Mouse (Mus musculus): Measurements from ENCODE around the gene Mak. TPM values are rescaled to one million over a fixed set of nuclear protein-coding genes. Genes with fewer than 3 reads are reported as not detected.

Gene Mak
- polyA plus RNA-seq, 2 experiments, result 0.09 to 0.27 TPM

DNA sequence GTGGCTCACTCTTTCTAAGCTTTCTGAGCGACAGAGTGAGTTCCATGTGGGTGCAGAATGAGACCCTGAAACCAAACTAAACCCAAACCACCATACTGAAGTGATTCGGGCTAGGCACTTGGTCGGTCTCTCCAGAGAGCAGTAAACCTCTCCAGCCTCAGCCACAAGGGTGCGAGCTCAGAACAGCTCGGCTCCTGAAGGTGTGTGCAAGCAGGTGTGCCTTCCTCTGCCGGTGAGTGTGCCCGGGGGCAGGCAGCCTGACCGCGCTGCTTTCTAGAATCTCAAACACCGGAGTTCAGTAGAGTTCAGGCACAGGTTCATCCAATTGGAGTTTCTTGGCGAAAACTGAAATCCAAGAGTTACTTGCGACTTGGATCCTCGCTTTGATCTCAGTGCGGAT is 34.4 kb upstream of the Mak start, which contains the start of gene Sycp2l:
Gene Sycp2l (plus strand): TSS at position 368 of the 400 bp plus-strand sequence.
- H3K4me3 ChIP-seq (ENCODE audit: insufficient read depth in 1 of 2, low read depth in 2 of 2, low read length in 2 of 2), result no peak within 1 kb of the TSS; a peak in 1 of 4 replicates
- ATAC-seq (ENCODE audit: insufficient read depth), result no peak

GRCm38 (mm10) chr13:41110935-41111334 is 31.4 kb upstream of the Mak start, which contains the start of gene Gcm2:
TSS of gene Gcm2 (minus strand) at chr13:41111035.
- ATAC-seq (ENCODE audit: insufficient read depth) (no peak), DNase-seq (ENCODE audit: low read depth in 3 of 3, low spot score in 3 of 3) (no peak)
- 46% methylated on average over 3 of the region's 3 CpGs for WGBS (ENCODE audit: insufficient replicate concordance)
- no peak for TF ChIP-seq EP300 (IDR thresholded peaks at IDR 0.05; ENCODE audit: low read depth)
- no peak for TF ChIP-seq CTCF (IDR thresholded peaks at IDR 0.05; ENCODE audit: low read depth)
- no peak within 1 kb of the TSS for H3K27ac ChIP-seq
- no peak within 1 kb of the TSS for H3K4me2 ChIP-seq (ENCODE audit: low read depth)
- H3K9me3 ChIP-seq (ENCODE audit: control insufficient read depth, low read length), result no peaks in the 10 kb centered on the region
- no peak within 1 kb of the TSS for H3K9ac ChIP-seq (replicated peaks)
- H3K4me3 ChIP-seq (ENCODE audit: insufficient read depth in 1 of 2, low read depth in 2 of 2, low read length in 2 of 2), result no peak within 1 kb of the TSS
- no peaks in the 10 kb centered on the region for H3K36me3 ChIP-seq (replicated peaks; ENCODE audit: control insufficient read depth, insufficient read depth, low read depth)
- H3K27me3 ChIP-seq (ENCODE audit: control insufficient read depth, insufficient read depth, low read length), result peaks cover 4% of the 10 kb centered on the region; the same call in 1 of the 2 replicates
- H3K4me1 ChIP-seq (replicated peaks; ENCODE audit: control insufficient read depth in 2 of 2, insufficient read depth in 2 of 2, low read length in 1 of 2), result no peaks in the 10 kb centered on the region

More for the DNA sequence above, 34.4 kb upstream of the Mak start, which contains the start of gene Sycp2l:
- no peak within 1 kb of the TSS for H3K9ac ChIP-seq (replicated peaks)
- no peak for DNase-seq (ENCODE audit: low read depth in 3 of 3, low spot score in 3 of 3)
- H3K27me3 ChIP-seq (ENCODE audit: control insufficient read depth, insufficient read depth, low read length), result peaks cover 4% of the 10 kb centered on the region; the same call in 1 of the 2 replicates
- H3K9me3 ChIP-seq (ENCODE audit: control insufficient read depth, low read length), result no peaks in the 10 kb centered on the region
- no peaks in the 10 kb centered on the region for H3K4me1 ChIP-seq (replicated peaks; ENCODE audit: control insufficient read depth in 2 of 2, insufficient read depth in 2 of 2, low read length in 1 of 2)
- no peak within 1 kb of the TSS for H3K4me2 ChIP-seq (ENCODE audit: low read depth)
- WGBS (ENCODE audit: insufficient replicate concordance), result 37% methylated on average over 14 of the region's 14 CpGs
- no peaks in the 10 kb centered on the region for H3K36me3 ChIP-seq (replicated peaks; ENCODE audit: control insufficient read depth, insufficient read depth, low read depth)
- H3K27ac ChIP-seq, result no peak within 1 kb of the TSS
- no peak for TF ChIP-seq CTCF (IDR thresholded peaks at IDR 0.05; ENCODE audit: low read depth)

DNA sequence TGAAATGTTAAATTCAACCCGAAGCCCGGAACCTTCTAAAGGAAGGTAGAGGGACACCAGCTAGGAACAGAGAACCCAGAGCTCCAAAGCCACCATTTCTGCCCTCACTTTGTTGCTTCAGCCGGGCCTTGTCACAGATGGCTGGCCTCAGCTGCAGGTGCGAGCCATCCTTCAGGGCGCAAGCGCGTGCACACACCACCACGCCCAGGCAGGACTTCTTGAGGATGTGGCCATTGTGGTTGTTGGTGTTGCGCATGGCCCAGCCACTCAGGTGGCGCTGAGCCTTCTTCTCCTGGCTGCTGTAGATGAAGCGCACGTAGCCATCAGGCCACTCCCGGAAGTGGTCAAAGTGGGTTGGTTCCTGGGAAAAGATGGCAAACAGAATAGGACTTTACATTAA is 26.0 kb upstream of the Mak start:
- DNase-seq (ENCODE audit: low read depth in 3 of 3, low spot score in 3 of 3) (no peak), ATAC-seq (ENCODE audit: insufficient read depth) (no peak)
- Histone ChIP-seq H3K9me3 (ENCODE audit: control insufficient read depth, low read length) (no peaks in the 10 kb centered on the region), H3K4me3 (ENCODE audit: insufficient read depth in 1 of 2, low read depth in 2 of 2, low read length in 2 of 2) (no peak overlapping the region), H3K36me3 (replicated peaks; ENCODE audit: control insufficient read depth, insufficient read depth, low read depth) (no peaks in the 10 kb centered on the region), H3K4me2 (ENCODE audit: low read depth) (no peak overlapping the region), H3K27me3 (ENCODE audit: control insufficient read depth, insufficient read depth, low read length) (no peaks in the 10 kb centered on the region; the same call in 1 of the 2 replicates), H3K4me1 (replicated peaks; ENCODE audit: control insufficient read depth in 2 of 2, insufficient read depth in 2 of 2, low read length in 1 of 2) (peaks cover 3 to 13% of the 10 kb centered on the region in 2 experiments; a peak in 3 of 4 replicates), H3K27ac (no peak overlapping the region), H3K9ac (replicated peaks) (no peak overlapping the region)
- WGBS (ENCODE audit: insufficient replicate concordance), result 80% methylated on average over 13 of the region's 13 CpGs
- TF ChIP-seq EP300 (IDR thresholded peaks at IDR 0.05; ENCODE audit: low read depth) (no peak), CTCF (IDR thresholded peaks at IDR 0.05; ENCODE audit: low read depth) (no peak)

- 55% methylated on average over 12 of the region's 12 CpGs for WGBS (ENCODE audit: insufficient replicate concordance)
- H3K9ac ChIP-seq (replicated peaks), result no peak overlapping the region
- peak; percentile 89 for ATAC-seq (ENCODE audit: insufficient read depth)
These were observed 24.5 kb upstream of the Mak start for GRCm38 (mm10) chr13:41103841-41104525.

GRCm38 (mm10) chr13:41100031-41100430 is 20.5 kb upstream of the Mak start:
- ATAC-seq (ENCODE audit: insufficient read depth), result no peak
- H3K4me1 ChIP-seq (replicated peaks; ENCODE audit: control insufficient read depth in 2 of 2, insufficient read depth in 2 of 2, low read length in 1 of 2), result peaks cover 9 to 26% of the 10 kb centered on the region in 2 experiments

More at GRCm38 (mm10) chr13:41103841-41104525, 24.5 kb upstream of the Mak start:
- no peaks in the 10 kb centered on the region for H3K9me3 ChIP-seq (ENCODE audit: control insufficient read depth, low read length)
- H3K4me3 ChIP-seq (ENCODE audit: insufficient read depth in 1 of 2, low read depth in 2 of 2, low read length in 2 of 2), result no peak overlapping the region
- H3K36me3 ChIP-seq (replicated peaks; ENCODE audit: control insufficient read depth, insufficient read depth, low read depth), result no peaks in the 10 kb centered on the region
- H3K27me3 ChIP-seq (ENCODE audit: control insufficient read depth, insufficient read depth, low read length), result no peaks in the 10 kb centered on the region
- H3K4me2 ChIP-seq (ENCODE audit: low read depth), result peak overlapping the region; percentile 24; the same call in 1 of the 2 replicates
- TF ChIP-seq EP300 (IDR thresholded peaks at IDR 0.05; ENCODE audit: low read depth), result no peak
- TF ChIP-seq CTCF (IDR thresholded peaks at IDR 0.05; ENCODE audit: low read depth), result no peak
- H3K4me1 ChIP-seq (replicated peaks; ENCODE audit: control insufficient read depth in 2 of 2, insufficient read depth in 2 of 2, low read length in 1 of 2), result peaks cover 3 to 13% of the 10 kb centered on the region in 2 experiments; a peak in 3 of 4 replicates
- H3K27ac ChIP-seq, result peak overlapping the region; percentile 43
- DNase-seq (ENCODE audit: low read depth in 3 of 3, low spot score in 3 of 3), result peak in 2 of 3 experiments; percentile 26 to 34

More at GRCm38 (mm10) chr13:41100031-41100430, 20.5 kb upstream of the Mak start:
- Histone ChIP-seq H3K9ac (replicated peaks) (no peak overlapping the region), H3K27ac (no peak overlapping the region), H3K4me2 (ENCODE audit: low read depth) (no peak overlapping the region), H3K4me3 (ENCODE audit: insufficient read depth in 1 of 2, low read depth in 2 of 2, low read length in 2 of 2) (no peak overlapping the region), H3K9me3 (ENCODE audit: control insufficient read depth, low read length) (no peaks in the 10 kb centered on the region), H3K36me3 (replicated peaks; ENCODE audit: control insufficient read depth, insufficient read depth, low read depth) (no peaks in the 10 kb centered on the region), H3K27me3 (ENCODE audit: control insufficient read depth, insufficient read depth, low read length) (no peaks in the 10 kb centered on the region)
- TF ChIP-seq CTCF (IDR thresholded peaks at IDR 0.05; ENCODE audit: low read depth) (no peak), EP300 (IDR thresholded peaks at IDR 0.05; ENCODE audit: low read depth) (no peak)
- no peak for DNase-seq (ENCODE audit: low read depth in 3 of 3, low spot score in 3 of 3)
- 76% methylated on average over 2 of the region's 2 CpGs for whole genome bisulfite sequencing (ENCODE audit: insufficient replicate concordance)

Measured in liver, embryonic 14.5 days (tissue).